Mouse (Mus musculus): ENCODE data around the gene Xpnpep1. TPM values are rescaled to one million over a fixed set of nuclear protein-coding genes. Genes with fewer than 3 reads are reported as not detected.

Xpnpep1 gene
- polyA plus RNA-seq, 1 experiment from 2014 or later, result 120 TPM

- no peak overlapping the region for H3K4me3 ChIP-seq
- no peak overlapping the region for H3K4me2 ChIP-seq
- no peaks in the 10 kb centered on the region for H3K9me3 ChIP-seq (replicated peaks)
- no peaks in the 10 kb centered on the region for H3K27me3 ChIP-seq
- no peaks in the 10 kb centered on the region for H3K4me1 ChIP-seq
- ATAC-seq, result no peak
- H3K9ac ChIP-seq, result no peak overlapping the region
- H3K27ac ChIP-seq, result no peak overlapping the region
- H3K36me3 ChIP-seq (ENCODE audit: poor library complexity, severe bottlenecking), result no peaks in the 10 kb centered on the region
- WGBS, result 78% methylated on average over 18 of the region's 18 CpGs
Observed at GRCm38 (mm10) chr19:53076238-53076981, 36.4 kb upstream of the Xpnpep1 start.

GRCm38 (mm10) chr19:53075896-53076237 is 35.9 kb upstream of the Xpnpep1 start:
- H3K9me3 ChIP-seq (replicated peaks), result no peaks in the 10 kb centered on the region
- ATAC-seq, result no peak
- H3K27me3 ChIP-seq, result no peaks in the 10 kb centered on the region
- no peak overlapping the region for H3K4me3 ChIP-seq
- H3K4me2 ChIP-seq, result no peak overlapping the region
- no peak overlapping the region for H3K27ac ChIP-seq
- no peak overlapping the region for H3K9ac ChIP-seq
- no peaks in the 10 kb centered on the region for H3K4me1 ChIP-seq
- no peaks in the 10 kb centered on the region for H3K36me3 ChIP-seq (ENCODE audit: poor library complexity, severe bottlenecking)
- 87% methylated on average over 11 of the region's 11 CpGs for WGBS

DNA sequence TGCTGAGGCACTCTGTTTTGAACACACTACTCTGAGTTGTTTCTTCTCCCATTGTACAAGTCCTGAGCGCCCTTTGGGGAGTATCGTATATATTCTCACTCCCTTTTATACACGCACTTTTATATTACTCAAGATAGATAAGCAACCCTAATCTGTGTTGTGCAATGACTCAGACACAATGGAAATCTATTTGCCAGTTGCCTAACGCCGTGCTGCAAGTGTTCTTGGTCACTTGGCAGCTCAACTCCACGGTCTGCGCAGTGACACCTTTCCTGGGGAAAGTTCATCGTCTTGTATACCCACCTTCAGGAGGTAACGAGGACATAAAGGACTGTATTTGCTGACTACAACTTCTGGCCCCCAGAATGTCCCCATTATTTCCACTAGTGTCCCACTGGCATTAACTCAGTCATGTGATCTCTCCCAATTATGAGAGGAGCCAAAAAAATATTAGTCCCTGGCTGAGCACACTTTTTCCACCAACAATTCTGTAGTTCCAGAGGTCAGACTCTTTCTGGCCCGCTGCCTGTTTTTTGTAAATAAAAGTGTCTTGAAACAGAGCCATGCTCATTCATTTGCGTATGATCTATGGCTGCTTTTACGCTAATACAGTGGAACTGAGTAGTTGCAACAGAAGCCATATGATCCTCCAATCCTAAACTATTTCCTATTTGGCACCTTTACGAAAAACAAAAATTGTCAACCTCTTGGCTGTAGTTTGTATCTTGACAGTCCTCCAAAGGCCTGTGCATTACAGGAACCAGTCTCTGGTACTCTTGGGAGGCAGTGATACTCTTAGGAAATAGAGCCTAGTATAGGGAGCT is 35.1 kb upstream of the Xpnpep1 start:
- no peak overlapping the region for H3K27ac ChIP-seq
- H3K4me2 ChIP-seq, result no peak overlapping the region
- no peak overlapping the region for H3K9ac ChIP-seq
- WGBS, result 89% methylated on average over 13 of the region's 13 CpGs
- H3K4me1 ChIP-seq, result no peaks in the 10 kb centered on the region
- no peaks in the 10 kb centered on the region for H3K36me3 ChIP-seq (ENCODE audit: poor library complexity, severe bottlenecking)
- no peak overlapping the region for H3K4me3 ChIP-seq
- H3K27me3 ChIP-seq, result no peaks in the 10 kb centered on the region
- H3K9me3 ChIP-seq (replicated peaks), result no peaks in the 10 kb centered on the region
- ATAC-seq, result no peak

GRCm38 (mm10) chr19:53073521-53073920 is 33.5 kb upstream of the Xpnpep1 start:
- no peak for ATAC-seq
- H3K27me3 ChIP-seq, result no peaks in the 10 kb centered on the region
- H3K27ac ChIP-seq, result no peak overlapping the region
- WGBS, result 96% methylated on average over 4 of the region's 4 CpGs
- no peaks in the 10 kb centered on the region for H3K9me3 ChIP-seq (replicated peaks)
- no peaks in the 10 kb centered on the region for H3K4me1 ChIP-seq
- no peaks in the 10 kb centered on the region for H3K36me3 ChIP-seq (ENCODE audit: poor library complexity, severe bottlenecking)
- no peak overlapping the region for H3K4me2 ChIP-seq
- no peak overlapping the region for H3K9ac ChIP-seq
- H3K4me3 ChIP-seq, result no peak overlapping the region

GRCm38 (mm10) chr19:53072406-53072805 is 32.4 kb upstream of the Xpnpep1 start:
- WGBS, result 85% methylated on average over 5 of the region's 5 CpGs
- no peaks in the 10 kb centered on the region for H3K4me1 ChIP-seq
- H3K4me2 ChIP-seq, result no peak overlapping the region
- no peak overlapping the region for H3K9ac ChIP-seq
- no peaks in the 10 kb centered on the region for H3K27me3 ChIP-seq
- no peaks in the 10 kb centered on the region for H3K9me3 ChIP-seq (replicated peaks)
- no peaks in the 10 kb centered on the region for H3K36me3 ChIP-seq (ENCODE audit: poor library complexity, severe bottlenecking)
- no peak overlapping the region for H3K4me3 ChIP-seq
- ATAC-seq, result no peak
- H3K27ac ChIP-seq, result no peak overlapping the region

DNA sequence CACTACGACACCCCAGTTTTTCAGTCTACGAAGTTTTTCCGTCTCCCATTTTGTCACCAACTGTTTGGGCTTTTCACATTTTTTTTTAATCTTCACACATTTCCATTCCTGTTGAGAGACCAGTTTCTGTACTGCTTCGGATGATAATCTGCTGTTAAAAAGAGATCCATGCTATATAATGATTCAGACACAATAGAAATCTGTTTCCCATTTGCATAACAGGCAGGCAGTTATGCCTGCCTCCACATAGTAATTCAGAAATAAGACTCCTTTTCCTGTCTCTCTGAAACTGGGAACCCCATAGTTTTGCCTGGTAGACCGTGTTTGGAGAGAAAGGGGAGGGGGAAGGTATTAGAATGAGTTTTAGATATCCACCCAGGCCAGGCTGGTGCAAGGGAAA is 31.6 kb upstream of the Xpnpep1 start:
- no peaks in the 10 kb centered on the region for H3K4me1 ChIP-seq
- no peaks in the 10 kb centered on the region for H3K36me3 ChIP-seq (ENCODE audit: poor library complexity, severe bottlenecking)
- 45% methylated on average over 5 of the region's 5 CpGs for WGBS
- H3K9me3 ChIP-seq (replicated peaks), result no peaks in the 10 kb centered on the region
- no peak overlapping the region for H3K4me3 ChIP-seq
- no peak for ATAC-seq
- no peak overlapping the region for H3K9ac ChIP-seq
- H3K27me3 ChIP-seq, result no peaks in the 10 kb centered on the region
- H3K4me2 ChIP-seq, result no peak overlapping the region
- no peak overlapping the region for H3K27ac ChIP-seq

DNA sequence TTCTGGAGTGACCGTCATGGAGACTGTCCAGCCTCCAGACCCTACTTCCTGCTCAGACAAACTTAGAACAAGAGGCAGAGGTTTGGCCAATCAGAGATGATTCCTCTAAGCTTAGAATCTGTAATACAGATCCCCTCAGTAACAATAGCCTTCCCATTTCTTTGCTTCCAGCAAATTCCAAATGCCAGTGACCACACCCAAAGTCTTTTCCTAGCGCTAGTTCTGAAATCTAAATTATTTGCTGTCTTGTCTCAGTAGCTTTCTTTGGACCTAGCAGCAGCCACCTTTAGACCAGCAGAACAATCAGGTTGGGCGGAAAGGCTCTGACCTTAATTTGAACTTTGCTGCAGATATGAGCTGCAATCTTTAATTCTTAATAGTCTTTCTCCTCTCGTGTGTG is 30.9 kb upstream of the Xpnpep1 start:
- no peaks in the 10 kb centered on the region for H3K27me3 ChIP-seq
- 71% methylated on average over 4 of the region's 4 CpGs for WGBS
- no peaks in the 10 kb centered on the region for H3K4me1 ChIP-seq
- no peak overlapping the region for H3K9ac ChIP-seq
- H3K27ac ChIP-seq, result no peak overlapping the region
- no peaks in the 10 kb centered on the region for H3K9me3 ChIP-seq (replicated peaks)
- no peak overlapping the region for H3K4me2 ChIP-seq
- no peak overlapping the region for H3K4me3 ChIP-seq
- no peak for ATAC-seq
- no peaks in the 10 kb centered on the region for H3K36me3 ChIP-seq (ENCODE audit: poor library complexity, severe bottlenecking)

DNA sequence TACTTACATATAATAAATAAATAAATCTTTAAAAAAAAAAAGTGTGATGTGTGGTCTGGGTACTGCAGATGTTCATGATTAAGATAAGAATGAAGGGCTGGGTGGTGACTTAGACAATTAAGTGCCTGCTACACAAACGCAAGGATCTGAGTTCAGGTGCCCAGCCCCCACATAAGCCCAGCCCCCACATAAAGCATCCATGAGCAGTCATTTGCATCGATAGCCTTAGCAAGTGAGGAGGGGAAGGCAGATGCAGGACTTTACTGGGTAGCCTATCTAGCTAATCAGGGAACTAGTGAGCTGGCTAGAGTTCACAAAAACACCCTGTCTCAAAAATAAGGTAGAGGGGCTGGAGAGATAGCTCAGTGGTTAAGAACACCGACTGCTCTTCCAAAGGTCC is 29.4 kb upstream of the Xpnpep1 start:
- 86% methylated on average over 3 of the region's 3 CpGs for WGBS
- no peaks in the 10 kb centered on the region for H3K4me1 ChIP-seq

GRCm38 (mm10) chr19:53066934-53067333 is 26.9 kb upstream of the Xpnpep1 start:
- Histone ChIP-seq H3K27ac (no peak overlapping the region), H3K4me1 (no peaks in the 10 kb centered on the region), H3K36me3 (ENCODE audit: poor library complexity, severe bottlenecking) (no peaks in the 10 kb centered on the region), H3K9me3 (replicated peaks) (no peaks in the 10 kb centered on the region), H3K9ac (no peak overlapping the region), H3K4me3 (no peak overlapping the region), H3K4me2 (no peak overlapping the region), H3K27me3 (no peaks in the 10 kb centered on the region)
- no peak for ATAC-seq
- WGBS, result 73% methylated on average over 10 of the region's 10 CpGs

More for the DNA sequence above, 29.4 kb upstream of the Xpnpep1 start:
- Histone ChIP-seq H3K27ac (no peak overlapping the region), H3K4me3 (no peak overlapping the region), H3K4me2 (no peak overlapping the region), H3K9me3 (replicated peaks) (no peaks in the 10 kb centered on the region), H3K9ac (no peak overlapping the region), H3K27me3 (no peaks in the 10 kb centered on the region), H3K36me3 (ENCODE audit: poor library complexity, severe bottlenecking) (no peaks in the 10 kb centered on the region)
- no peak for ATAC-seq

DNA sequence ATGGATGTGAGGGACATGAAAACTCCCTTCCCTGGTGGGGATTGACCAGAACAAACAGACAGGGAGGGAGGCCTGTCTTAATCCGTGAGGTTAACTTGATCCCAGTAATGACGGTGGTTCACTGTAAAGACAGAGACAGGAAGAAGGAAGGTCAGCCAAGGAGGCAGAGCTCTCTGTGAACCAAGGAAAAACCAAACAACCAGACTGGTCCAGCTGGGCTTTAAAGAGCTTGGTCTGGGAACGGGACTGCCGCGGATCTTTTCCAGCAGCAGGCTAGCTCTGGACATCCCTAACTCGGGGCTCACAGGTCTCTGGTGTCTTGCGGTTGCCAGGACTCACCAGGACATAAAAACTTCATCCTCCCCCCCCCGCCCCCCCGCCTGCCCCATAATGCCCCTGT is 26.5 kb upstream of the Xpnpep1 start:
- no peak overlapping the region for H3K9ac ChIP-seq
- WGBS, result 60% methylated on average over 9 of the region's 9 CpGs
- H3K4me1 ChIP-seq, result no peaks in the 10 kb centered on the region
- no peak overlapping the region for H3K4me3 ChIP-seq
- H3K27ac ChIP-seq, result no peak overlapping the region
- H3K27me3 ChIP-seq, result no peaks in the 10 kb centered on the region
- ATAC-seq, result no peak
- H3K4me2 ChIP-seq, result no peak overlapping the region
- H3K36me3 ChIP-seq (ENCODE audit: poor library complexity, severe bottlenecking), result no peaks in the 10 kb centered on the region
- no peaks in the 10 kb centered on the region for H3K9me3 ChIP-seq (replicated peaks)

- ATAC-seq, result no peak
- no peak overlapping the region for H3K27ac ChIP-seq
- H3K9ac ChIP-seq, result no peak overlapping the region
- no peaks in the 10 kb centered on the region for H3K9me3 ChIP-seq (replicated peaks)
- no peaks in the 10 kb centered on the region for H3K36me3 ChIP-seq (ENCODE audit: poor library complexity, severe bottlenecking)
- H3K4me3 ChIP-seq, result no peak overlapping the region
- no peak overlapping the region for H3K4me2 ChIP-seq
- WGBS, result 73% methylated on average over 8 of the region's 8 CpGs
- H3K4me1 ChIP-seq, result no peaks in the 10 kb centered on the region
- H3K27me3 ChIP-seq, result no peaks in the 10 kb centered on the region
Observed at GRCm38 (mm10) chr19:53064972-53065361, 25.0 kb upstream of the Xpnpep1 start.

- Histone ChIP-seq H3K9ac (no peak overlapping the region), H3K36me3 (ENCODE audit: poor library complexity, severe bottlenecking) (no peaks in the 10 kb centered on the region), H3K4me1 (no peaks in the 10 kb centered on the region), H3K4me2 (no peak overlapping the region), H3K9me3 (replicated peaks) (no peaks in the 10 kb centered on the region), H3K27me3 (no peaks in the 10 kb centered on the region), H3K4me3 (no peak overlapping the region), H3K27ac (no peak overlapping the region)
- 84% methylated on average over 12 of the region's 12 CpGs for WGBS
- ATAC-seq, result no peak
Observed at GRCm38 (mm10) chr19:53064292-53064971, 24.4 kb upstream of the Xpnpep1 start.

Data from forebrain, embryonic 13.5 days (tissue).